Mouse (Mus musculus): ENCODE data around the gene Nfkbia. TPM values are rescaled to one million over a fixed set of nuclear protein-coding genes. Genes with fewer than 3 reads are reported as not detected.

Nfkbia gene
- polyA plus RNA-seq, 1 experiment from 2014 or later: 81.0 TPM

DNA sequence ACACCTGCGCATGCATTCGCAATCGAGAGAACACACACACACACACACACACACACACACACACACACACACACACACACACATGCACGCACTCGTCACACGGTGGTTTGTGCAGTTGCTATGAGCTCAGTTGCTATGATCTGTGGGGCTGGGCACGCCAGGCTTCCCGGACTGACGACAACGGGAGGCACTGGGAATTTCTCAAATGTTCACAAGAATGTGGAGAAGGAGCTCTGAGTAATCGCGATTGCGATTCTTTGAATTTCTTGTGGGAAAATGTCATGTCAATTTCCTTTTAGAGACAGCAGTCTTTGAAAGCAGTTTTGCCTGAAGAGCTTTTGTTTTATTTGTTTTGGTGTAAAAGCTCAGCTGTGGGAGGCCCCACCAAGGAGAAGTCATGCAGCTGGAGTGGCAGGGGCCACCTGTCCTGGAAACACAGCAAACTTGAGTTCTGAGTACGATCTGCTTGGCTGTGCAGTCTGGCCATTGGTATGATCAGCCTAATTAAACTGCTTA, 27.5 kb downstream of the Nfkbia start:
- 41% methylated on average over 14 of the region's 14 CpGs for whole genome bisulfite sequencing
- Histone ChIP-seq H3K27ac (ENCODE audit: low read depth) (peak overlapping the region; percentile 83), H3K9ac (no peak overlapping the region), H3K4me2 (peak overlapping the region; percentile 37), H3K36me3 (ENCODE audit: insufficient read depth) (no peaks in the 10 kb centered on the region), H3K4me1 (ENCODE audit: insufficient read depth) (peaks cover 46% of the 10 kb centered on the region), H3K27me3 (ENCODE audit: insufficient read depth, low read length) (no peaks in the 10 kb centered on the region), H3K4me3 (ENCODE audit: low read depth, low read length) (no peak overlapping the region; the same call in 1 of the 2 replicates), H3K9me3 (ENCODE audit: low read depth, low read length) (no peaks in the 10 kb centered on the region)
- no peak for ATAC-seq (ENCODE audit: insufficient read depth)
- no peak for TF ChIP-seq CTCF (IDR thresholded peaks at IDR 0.05; ENCODE audit: low read depth)
- peak; percentile 57 for DNase-seq

DNA sequence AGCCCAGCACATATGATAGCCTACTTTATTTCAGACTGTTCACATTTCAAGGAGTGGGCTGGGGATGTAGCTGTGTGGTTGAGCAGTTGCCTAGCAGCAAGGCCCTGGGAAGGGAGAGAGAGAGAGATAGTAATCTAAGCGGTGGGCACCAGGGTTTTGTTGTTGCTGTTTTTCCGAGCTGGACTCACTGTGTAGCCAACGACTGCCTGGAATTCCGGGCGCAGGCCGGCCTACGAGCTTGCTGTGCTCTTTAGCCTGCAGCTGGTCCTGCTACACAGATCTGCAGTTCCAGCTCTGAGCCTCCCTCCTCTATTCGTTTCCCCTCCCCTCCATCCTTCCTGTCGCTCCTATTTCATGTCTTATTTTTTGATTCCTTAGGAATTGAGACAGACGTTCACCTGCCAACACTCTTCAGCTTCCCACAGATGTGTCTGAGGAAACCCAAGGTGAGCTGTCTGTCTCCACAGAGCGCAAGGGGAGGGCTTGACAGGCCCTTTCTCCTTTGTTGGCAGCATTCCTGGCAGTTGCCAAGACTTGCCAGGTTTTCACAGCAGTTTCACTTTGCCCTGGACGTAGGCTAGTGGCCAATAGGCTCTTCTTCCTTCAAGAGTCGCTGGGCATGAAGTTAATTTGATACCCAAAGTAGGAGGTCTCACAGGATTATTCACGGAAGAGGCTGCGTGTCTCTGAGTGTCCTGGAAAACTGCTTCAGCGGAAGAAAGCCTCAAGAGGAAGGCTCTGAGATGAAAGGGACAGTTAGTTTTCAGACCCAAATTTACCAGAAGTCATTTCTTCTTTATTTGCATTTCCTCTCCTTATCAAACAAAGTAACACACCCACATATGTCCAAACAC, 28.2 kb downstream of the Nfkbia start:
- Histone ChIP-seq H3K9ac (no peak overlapping the region; the same call in 1 of the 2 replicates), H3K4me1 (ENCODE audit: insufficient read depth) (peaks cover 46% of the 10 kb centered on the region), H3K27me3 (ENCODE audit: insufficient read depth, low read length) (no peaks in the 10 kb centered on the region), H3K4me2 (peak overlapping the region; percentile 37), H3K4me3 (ENCODE audit: low read depth, low read length) (no peak overlapping the region; the same call in 1 of the 2 replicates), H3K36me3 (ENCODE audit: insufficient read depth) (no peaks in the 10 kb centered on the region), H3K27ac (ENCODE audit: low read depth) (peak overlapping the region; percentile 83), H3K9me3 (ENCODE audit: low read depth, low read length) (no peaks in the 10 kb centered on the region)
- DNase-seq: peak; percentile 71
- 22% methylated on average over 16 of the region's 16 CpGs for WGBS
- ATAC-seq (ENCODE audit: insufficient read depth): peak; percentile 47
- no peak for TF ChIP-seq CTCF (IDR thresholded peaks at IDR 0.05; ENCODE audit: low read depth)

DNA sequence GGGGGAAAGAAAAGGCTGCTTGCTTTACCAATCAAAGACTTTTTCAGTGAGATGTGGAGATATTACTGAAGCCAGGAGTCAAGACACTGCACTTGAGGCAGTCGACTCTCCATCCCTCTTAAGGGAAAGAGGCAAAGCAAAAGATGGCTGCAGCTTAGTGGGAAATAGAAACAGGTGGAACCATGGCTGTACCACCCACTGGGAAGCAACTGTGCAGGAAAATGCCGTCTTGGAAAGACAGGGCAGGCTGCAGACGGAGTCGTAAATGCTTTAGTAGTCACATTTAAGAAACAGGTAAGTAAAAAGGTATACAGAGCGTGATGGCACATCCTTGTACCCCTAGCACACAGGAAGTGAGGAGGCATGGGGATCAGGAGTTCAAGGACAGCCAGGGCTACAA, 29.4 kb downstream of the Nfkbia start:
- no peaks in the 10 kb centered on the region for H3K27me3 ChIP-seq (ENCODE audit: insufficient read depth, low read length)
- no peaks in the 10 kb centered on the region for H3K9me3 ChIP-seq (ENCODE audit: low read depth, low read length)
- WGBS: 79% methylated on average over 5 of the region's 5 CpGs
- no peak overlapping the region for H3K4me3 ChIP-seq (ENCODE audit: low read depth, low read length)
- no peak overlapping the region for H3K9ac ChIP-seq
- peak overlapping the region; percentile 75 for H3K27ac ChIP-seq (ENCODE audit: low read depth)
- ATAC-seq (ENCODE audit: insufficient read depth) (no peak), DNase-seq (no peak)
- peaks cover 46% of the 10 kb centered on the region for H3K4me1 ChIP-seq (ENCODE audit: insufficient read depth)
- no peaks in the 10 kb centered on the region for H3K36me3 ChIP-seq (ENCODE audit: insufficient read depth)
- no peak for TF ChIP-seq CTCF (IDR thresholded peaks at IDR 0.05; ENCODE audit: low read depth)
- H3K4me2 ChIP-seq: no peak overlapping the region

DNA sequence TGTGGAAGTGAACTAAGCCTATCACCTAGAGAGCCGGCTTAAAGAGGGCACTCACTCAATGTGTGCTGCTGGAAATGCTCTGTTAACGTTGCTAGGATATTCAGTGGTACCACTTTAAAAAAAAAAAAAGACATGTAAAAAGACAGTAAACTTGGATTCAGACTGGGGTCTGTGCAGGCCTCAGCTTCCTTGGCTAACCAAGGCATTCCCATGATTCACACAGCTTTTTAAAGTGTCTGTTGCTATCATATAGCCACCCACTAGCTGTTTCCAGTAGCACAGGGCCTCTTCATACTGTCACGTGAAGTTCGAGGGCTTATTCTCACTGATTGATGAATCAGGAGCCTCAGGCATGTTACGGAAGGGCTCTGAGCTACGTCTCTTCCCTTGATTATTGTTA, 30.0 kb downstream of the Nfkbia start:
- WGBS: 42% methylated on average over 6 of the region's 6 CpGs
- Histone ChIP-seq H3K9me3 (ENCODE audit: low read depth, low read length) (no peaks in the 10 kb centered on the region), H3K4me2 (no peak overlapping the region), H3K4me3 (ENCODE audit: low read depth, low read length) (no peak overlapping the region), H3K36me3 (ENCODE audit: insufficient read depth) (no peaks in the 10 kb centered on the region), H3K9ac (no peak overlapping the region), H3K4me1 (ENCODE audit: insufficient read depth) (peaks cover 46% of the 10 kb centered on the region), H3K27me3 (ENCODE audit: insufficient read depth, low read length) (no peaks in the 10 kb centered on the region), H3K27ac (ENCODE audit: low read depth) (peak overlapping the region; percentile 75)
- ATAC-seq (ENCODE audit: insufficient read depth) (no peak), DNase-seq (peak; percentile 57)
- TF ChIP-seq CTCF (IDR thresholded peaks at IDR 0.05; ENCODE audit: low read depth): no peak

DNA sequence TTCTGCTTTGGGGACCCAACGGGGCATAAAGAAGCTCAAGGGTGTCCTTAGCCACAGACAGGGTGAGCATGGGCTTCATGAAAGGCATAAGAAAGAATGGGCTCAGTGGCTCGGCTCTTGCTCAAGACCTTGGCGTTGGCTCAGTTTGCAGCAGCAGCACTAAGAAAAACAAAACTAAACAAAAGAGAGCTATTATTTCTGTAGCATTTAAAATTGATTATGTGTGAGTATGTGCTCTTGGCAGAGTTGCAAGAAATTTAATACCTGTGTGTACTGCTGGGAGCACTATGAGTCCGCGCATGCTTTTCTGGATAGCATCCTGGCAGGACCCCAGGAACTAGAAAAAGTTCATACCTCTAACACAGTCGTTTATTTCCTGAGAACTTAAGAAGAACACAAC, 30.7 kb downstream of the Nfkbia start:
- peak overlapping the region; percentile 89 for H3K27ac ChIP-seq (ENCODE audit: low read depth)
- TF ChIP-seq CTCF (IDR thresholded peaks at IDR 0.05; ENCODE audit: low read depth): no peak
- whole genome bisulfite sequencing: 29% methylated on average over 6 of the region's 6 CpGs
- H3K4me1 ChIP-seq (ENCODE audit: insufficient read depth): peaks cover 42% of the 10 kb centered on the region
- ATAC-seq (ENCODE audit: insufficient read depth): peak; percentile 71
- no peak overlapping the region for H3K4me3 ChIP-seq (ENCODE audit: low read depth, low read length)
- H3K9me3 ChIP-seq (ENCODE audit: low read depth, low read length): no peaks in the 10 kb centered on the region
- no peaks in the 10 kb centered on the region for H3K36me3 ChIP-seq (ENCODE audit: insufficient read depth)
- no peak overlapping the region for H3K9ac ChIP-seq
- peak overlapping the region; percentile 13; the same call in 1 of the 2 replicates for H3K4me2 ChIP-seq
- no peaks in the 10 kb centered on the region for H3K27me3 ChIP-seq (ENCODE audit: insufficient read depth, low read length)
- DNase-seq: peak; percentile 91

DNA sequence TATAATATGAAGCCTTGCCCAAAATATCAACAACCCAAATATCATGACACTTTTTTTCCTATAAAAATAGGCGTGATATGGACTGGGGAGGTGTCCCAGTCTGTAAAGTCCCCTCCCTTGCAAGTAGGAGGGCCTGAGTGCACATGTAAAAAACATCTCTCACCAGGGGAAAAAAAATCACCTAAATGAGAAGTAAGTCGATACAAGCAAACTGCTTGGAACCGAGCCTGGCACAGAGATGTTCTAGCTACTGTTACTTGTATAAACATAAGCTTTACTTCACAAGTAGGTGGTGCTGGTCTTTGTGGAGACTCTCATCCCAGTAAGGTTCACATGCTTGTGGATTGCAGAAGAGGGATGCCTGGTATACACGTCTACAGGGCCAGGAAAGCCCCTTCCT, 31.5 kb downstream of the Nfkbia start:
- ATAC-seq (ENCODE audit: insufficient read depth): no peak
- TF ChIP-seq CTCF (IDR thresholded peaks at IDR 0.05; ENCODE audit: low read depth): no peak
- peak; percentile 55 for DNase-seq
- WGBS: 28% methylated on average over 4 of the region's 4 CpGs
- H3K4me3 ChIP-seq (ENCODE audit: low read depth, low read length): no peak overlapping the region
- peak overlapping the region; percentile 13; the same call in 1 of the 2 replicates for H3K4me2 ChIP-seq
- no peak overlapping the region for H3K9ac ChIP-seq
- no peaks in the 10 kb centered on the region for H3K9me3 ChIP-seq (ENCODE audit: low read depth, low read length)
- peaks cover 34% of the 10 kb centered on the region for H3K4me1 ChIP-seq (ENCODE audit: insufficient read depth)
- no peaks in the 10 kb centered on the region for H3K27me3 ChIP-seq (ENCODE audit: insufficient read depth, low read length)
- peak overlapping the region; percentile 89 for H3K27ac ChIP-seq (ENCODE audit: low read depth)
- no peaks in the 10 kb centered on the region for H3K36me3 ChIP-seq (ENCODE audit: insufficient read depth)

DNA sequence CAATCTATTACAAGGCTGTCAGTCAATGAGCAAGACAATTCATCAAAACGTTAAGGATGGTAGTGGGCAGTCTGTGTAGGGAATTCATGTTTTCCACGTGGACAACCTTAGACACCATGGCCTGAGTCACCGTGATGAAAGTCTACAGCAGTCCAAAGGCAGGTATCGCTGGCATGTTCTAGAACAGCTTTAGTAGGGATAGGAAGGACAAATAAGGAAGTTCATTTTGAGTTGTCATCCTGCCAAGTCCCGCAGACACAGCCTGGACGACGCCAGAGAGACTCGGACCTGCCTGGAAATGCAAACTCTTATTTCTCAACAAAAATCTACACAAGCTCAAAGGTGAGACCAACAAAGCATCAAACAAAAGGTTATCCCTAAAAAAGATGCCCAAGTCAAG, 32.7 kb downstream of the Nfkbia start:
- DNase-seq (peak; percentile 40), ATAC-seq (ENCODE audit: insufficient read depth) (no peak)
- Histone ChIP-seq H3K4me1 (ENCODE audit: insufficient read depth) (peaks cover 22% of the 10 kb centered on the region), H3K4me2 (no peak overlapping the region), H3K4me3 (ENCODE audit: low read depth, low read length) (no peak overlapping the region), H3K36me3 (ENCODE audit: insufficient read depth) (no peaks in the 10 kb centered on the region), H3K9me3 (ENCODE audit: low read depth, low read length) (no peaks in the 10 kb centered on the region), H3K9ac (no peak overlapping the region), H3K27ac (ENCODE audit: low read depth) (no peak overlapping the region), H3K27me3 (ENCODE audit: insufficient read depth, low read length) (no peaks in the 10 kb centered on the region)
- TF ChIP-seq CTCF (IDR thresholded peaks at IDR 0.05; ENCODE audit: low read depth): no peak
- WGBS: 54% methylated on average over 8 of the region's 8 CpGs

Data from lung, embryonic 14.5 days (tissue).